Mouse (Mus musculus): ENCODE results near the gene Ubap2l. TPM values are rescaled to one million over a fixed set of nuclear protein-coding genes. Genes with fewer than 3 reads are reported as not detected.
A peak's percentile ranks its signal among the peaks of the same experiment; 100 is the strongest.

Gene Ubap2l
- polyA plus RNA-seq, 1 experiment from 2014 or later = 120 TPM

GRCm38 (mm10) chr3:89997791-89998495 is 54.5 kb downstream of the Ubap2l start:
- Histone ChIP-seq H3K4me1 (ENCODE audit: control insufficient read depth, insufficient read depth, low read length) (peaks cover 14% of the 10 kb centered on the region), H3K27me3 (ENCODE audit: control insufficient read depth, insufficient read depth, low read depth, low read length) (no peaks in the 10 kb centered on the region), H3K36me3 (ENCODE audit: control insufficient read depth, insufficient read depth, low read length) (peaks cover 18% of the 10 kb centered on the region), H3K9me3 (replicated peaks; ENCODE audit: control insufficient read depth, low read length, poor library complexity, severe bottlenecking) (no peaks in the 10 kb centered on the region), H3K4me2 (ENCODE audit: low read length) (peak overlapping the region; percentile 77), H3K9ac (ENCODE audit: low read depth, low read length) (peak overlapping the region; percentile 80), H3K27ac (ENCODE audit: low read length) (peak overlapping the region; percentile 92), H3K4me3 (ENCODE audit: low read depth, low read length) (peak overlapping the region; percentile 76)
- WGBS = 11% methylated on average over 21 of the region's 23 CpGs
- peak; percentile 72 for ATAC-seq

DNA sequence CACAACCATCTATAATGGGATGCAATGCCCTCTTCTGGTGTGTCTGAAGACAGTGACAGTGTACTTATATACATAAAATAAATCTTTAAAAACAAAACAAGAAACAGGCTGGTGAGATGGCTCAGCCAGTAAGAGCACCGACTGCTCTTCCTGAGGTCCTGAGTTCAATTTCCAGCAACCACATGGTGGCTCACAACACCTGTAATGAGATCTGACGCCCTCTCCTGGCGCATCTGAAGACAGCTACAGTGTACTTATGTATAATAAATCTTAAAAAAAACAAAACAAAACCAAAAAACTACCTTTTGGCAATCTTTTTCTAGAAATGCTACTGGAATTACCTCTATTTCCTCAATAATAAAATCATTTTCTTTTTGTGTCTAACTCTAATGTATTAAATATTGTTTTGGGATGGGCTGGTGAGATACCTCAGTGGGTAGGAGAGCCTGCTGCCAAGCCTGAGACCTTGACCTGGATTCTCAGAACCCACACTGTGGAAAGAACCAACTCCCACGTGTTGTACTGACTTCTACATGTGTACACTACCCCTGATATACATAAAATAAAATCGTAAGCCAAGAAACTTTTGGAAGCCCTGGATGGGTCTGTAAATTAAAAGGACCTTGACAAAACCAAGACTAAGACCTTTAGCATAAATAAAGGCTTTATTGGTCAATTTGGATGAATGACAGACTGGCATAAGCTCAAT is 57.5 kb downstream of the Ubap2l start:
- H3K4me1 ChIP-seq (ENCODE audit: control insufficient read depth, insufficient read depth, low read length) = peaks cover 14% of the 10 kb centered on the region
- H3K9me3 ChIP-seq (replicated peaks; ENCODE audit: control insufficient read depth, low read length, poor library complexity, severe bottlenecking) = no peaks in the 10 kb centered on the region
- peaks cover 8% of the 10 kb centered on the region for H3K36me3 ChIP-seq (ENCODE audit: control insufficient read depth, insufficient read depth, low read length)
- no peak overlapping the region for H3K9ac ChIP-seq (ENCODE audit: low read depth, low read length)
- H3K4me2 ChIP-seq (ENCODE audit: low read length) = no peak overlapping the region
- no peak overlapping the region for H3K27ac ChIP-seq (ENCODE audit: low read length)
- ATAC-seq = no peak
- 89% methylated on average over 5 of the region's 5 CpGs for WGBS
- H3K27me3 ChIP-seq (ENCODE audit: control insufficient read depth, insufficient read depth, low read depth, low read length) = no peaks in the 10 kb centered on the region
- H3K4me3 ChIP-seq (ENCODE audit: low read depth, low read length) = no peak overlapping the region

DNA sequence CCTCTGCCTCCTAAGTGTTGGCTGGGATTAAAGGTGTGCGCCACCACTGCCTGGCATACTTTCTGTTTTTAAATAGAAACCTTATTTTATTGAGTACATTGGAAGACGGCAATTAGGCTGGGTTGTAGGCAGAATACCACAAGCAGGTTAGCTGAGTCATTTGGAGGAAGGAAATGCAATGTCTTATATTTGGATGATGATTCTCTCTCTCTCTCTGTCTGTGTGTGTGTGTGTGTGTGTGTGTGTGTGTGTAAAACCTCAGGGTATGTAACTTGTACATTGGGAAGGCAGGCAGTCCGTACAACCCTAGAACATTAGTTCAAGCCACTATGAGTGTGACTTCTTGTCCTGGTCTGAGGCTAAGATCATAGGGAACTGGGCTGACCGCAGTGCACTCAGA is 64.6 kb downstream of the Ubap2l start:
- no peak overlapping the region for H3K9ac ChIP-seq (ENCODE audit: low read depth, low read length)
- no peaks in the 10 kb centered on the region for H3K27me3 ChIP-seq (ENCODE audit: control insufficient read depth, insufficient read depth, low read depth, low read length)
- H3K4me1 ChIP-seq (ENCODE audit: control insufficient read depth, insufficient read depth, low read length) = no peaks in the 10 kb centered on the region
- ATAC-seq = no peak
- 98% methylated on average over 4 of the region's 4 CpGs for WGBS
- no peak overlapping the region for H3K4me2 ChIP-seq (ENCODE audit: low read length)
- H3K9me3 ChIP-seq (replicated peaks; ENCODE audit: control insufficient read depth, low read length, poor library complexity, severe bottlenecking) = no peaks in the 10 kb centered on the region
- no peaks in the 10 kb centered on the region for H3K36me3 ChIP-seq (ENCODE audit: control insufficient read depth, insufficient read depth, low read length)
- no peak overlapping the region for H3K4me3 ChIP-seq (ENCODE audit: low read depth, low read length)
- no peak overlapping the region for H3K27ac ChIP-seq (ENCODE audit: low read length)

GRCm38 (mm10) chr3:89987211-89987610 is 65.2 kb downstream of the Ubap2l start:
- no peaks in the 10 kb centered on the region for H3K27me3 ChIP-seq (ENCODE audit: control insufficient read depth, insufficient read depth, low read depth, low read length)
- no peak overlapping the region for H3K9ac ChIP-seq (ENCODE audit: low read depth, low read length)
- H3K36me3 ChIP-seq (ENCODE audit: control insufficient read depth, insufficient read depth, low read length) = no peaks in the 10 kb centered on the region
- H3K4me1 ChIP-seq (ENCODE audit: control insufficient read depth, insufficient read depth, low read length) = no peaks in the 10 kb centered on the region
- no peak overlapping the region for H3K27ac ChIP-seq (ENCODE audit: low read length)
- H3K9me3 ChIP-seq (replicated peaks; ENCODE audit: control insufficient read depth, low read length, poor library complexity, severe bottlenecking) = no peaks in the 10 kb centered on the region
- H3K4me3 ChIP-seq (ENCODE audit: low read depth, low read length) = no peak overlapping the region
- 51% methylated on average over 3 of the region's 3 CpGs for WGBS
- no peak for ATAC-seq
- no peak overlapping the region for H3K4me2 ChIP-seq (ENCODE audit: low read length)

- H3K4me3 ChIP-seq (ENCODE audit: low read depth, low read length) = no peak overlapping the region
- no peak overlapping the region for H3K9ac ChIP-seq (ENCODE audit: low read depth, low read length)
- no peaks in the 10 kb centered on the region for H3K9me3 ChIP-seq (replicated peaks; ENCODE audit: control insufficient read depth, low read length, poor library complexity, severe bottlenecking)
- no peaks in the 10 kb centered on the region for H3K27me3 ChIP-seq (ENCODE audit: control insufficient read depth, insufficient read depth, low read depth, low read length)
- 77% methylated on average over 5 of the region's 5 CpGs for WGBS
- H3K4me2 ChIP-seq (ENCODE audit: low read length) = no peak overlapping the region
- no peaks in the 10 kb centered on the region for H3K36me3 ChIP-seq (ENCODE audit: control insufficient read depth, insufficient read depth, low read length)
- ATAC-seq = no peak
- H3K4me1 ChIP-seq (ENCODE audit: control insufficient read depth, insufficient read depth, low read length) = no peaks in the 10 kb centered on the region
- no peak overlapping the region for H3K27ac ChIP-seq (ENCODE audit: low read length)
These were observed 70.0 kb downstream of the Ubap2l start for GRCm38 (mm10) chr3:89982426-89982825.

DNA sequence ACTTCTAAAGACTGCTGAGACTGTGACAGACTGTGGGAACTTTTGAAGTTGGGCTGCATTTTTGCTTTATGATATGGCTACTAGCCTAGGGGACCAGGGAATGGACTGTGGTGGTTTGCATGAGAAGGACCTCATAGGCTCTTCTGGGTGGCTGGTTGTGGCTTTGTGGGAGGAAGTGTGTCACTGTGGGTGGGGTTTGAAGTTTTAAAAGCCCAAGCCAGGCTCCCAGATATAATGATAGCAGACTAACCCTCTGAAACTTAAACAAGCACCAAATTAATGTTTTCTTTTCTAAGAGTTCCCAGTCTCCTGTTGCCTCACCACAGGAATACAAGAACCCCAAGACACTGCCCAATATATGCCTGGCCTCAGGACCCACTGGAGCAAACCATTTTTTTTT is 75.6 kb downstream of the Ubap2l start:
- Histone ChIP-seq H3K4me1 (ENCODE audit: control insufficient read depth, insufficient read depth, low read length) (no peaks in the 10 kb centered on the region), H3K9me3 (replicated peaks; ENCODE audit: control insufficient read depth, low read length, poor library complexity, severe bottlenecking) (no peaks in the 10 kb centered on the region), H3K27ac (ENCODE audit: low read length) (no peak overlapping the region), H3K4me3 (ENCODE audit: low read depth, low read length) (no peak overlapping the region), H3K27me3 (ENCODE audit: control insufficient read depth, insufficient read depth, low read depth, low read length) (no peaks in the 10 kb centered on the region), H3K4me2 (ENCODE audit: low read length) (no peak overlapping the region), H3K9ac (ENCODE audit: low read depth, low read length) (no peak overlapping the region), H3K36me3 (ENCODE audit: control insufficient read depth, insufficient read depth, low read length) (no peaks in the 10 kb centered on the region)
- ATAC-seq = no peak

GRCm38 (mm10) chr3:89968509-89968908 is 83.9 kb downstream of the Ubap2l start:
- no peak overlapping the region for H3K9ac ChIP-seq (ENCODE audit: low read depth, low read length)
- no peak overlapping the region for H3K4me2 ChIP-seq (ENCODE audit: low read length)
- no peak for ATAC-seq
- no peak overlapping the region for H3K27ac ChIP-seq (ENCODE audit: low read length)
- 79% methylated on average over 7 of the region's 7 CpGs for WGBS
- no peak overlapping the region for H3K4me3 ChIP-seq (ENCODE audit: low read depth, low read length)
- H3K9me3 ChIP-seq (replicated peaks; ENCODE audit: control insufficient read depth, low read length, poor library complexity, severe bottlenecking) = no peaks in the 10 kb centered on the region
- no peaks in the 10 kb centered on the region for H3K36me3 ChIP-seq (ENCODE audit: control insufficient read depth, insufficient read depth, low read length)
- H3K27me3 ChIP-seq (ENCODE audit: control insufficient read depth, insufficient read depth, low read depth, low read length) = no peaks in the 10 kb centered on the region
- peaks cover 10% of the 10 kb centered on the region for H3K4me1 ChIP-seq (ENCODE audit: control insufficient read depth, insufficient read depth, low read length)

DNA sequence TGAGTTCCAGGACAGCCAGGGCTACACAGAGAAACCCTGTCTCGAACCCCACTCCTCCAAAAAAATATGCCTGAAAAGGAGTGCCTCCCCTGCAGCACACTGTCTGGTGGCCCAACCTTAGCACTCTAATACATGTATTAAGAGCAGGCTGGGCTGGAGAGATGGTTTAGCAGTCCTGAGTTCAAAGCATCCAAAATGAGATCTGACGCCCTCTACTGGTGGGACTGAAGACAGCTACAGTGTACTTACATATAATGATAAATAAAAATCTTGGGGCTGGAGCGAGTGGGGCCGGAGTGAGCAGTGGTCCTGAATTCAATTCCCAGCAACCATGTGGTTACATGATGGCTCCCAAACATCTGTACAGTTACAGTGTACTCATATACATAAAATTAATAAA is 85.5 kb downstream of the Ubap2l start:
- Histone ChIP-seq H3K27ac (ENCODE audit: low read length) (no peak overlapping the region), H3K4me1 (ENCODE audit: control insufficient read depth, insufficient read depth, low read length) (peaks cover 16% of the 10 kb centered on the region), H3K9ac (ENCODE audit: low read depth, low read length) (no peak overlapping the region), H3K27me3 (ENCODE audit: control insufficient read depth, insufficient read depth, low read depth, low read length) (no peaks in the 10 kb centered on the region), H3K4me2 (ENCODE audit: low read length) (no peak overlapping the region), H3K36me3 (ENCODE audit: control insufficient read depth, insufficient read depth, low read length) (no peaks in the 10 kb centered on the region), H3K9me3 (replicated peaks; ENCODE audit: control insufficient read depth, low read length, poor library complexity, severe bottlenecking) (no peaks in the 10 kb centered on the region), H3K4me3 (ENCODE audit: low read depth, low read length) (no peak overlapping the region)
- no peak for ATAC-seq
- 82% methylated on average over 4 of the region's 4 CpGs for WGBS

GRCm38 (mm10) chr3:89965972-89966371 is 86.5 kb downstream of the Ubap2l start:
- no peaks in the 10 kb centered on the region for H3K9me3 ChIP-seq (replicated peaks; ENCODE audit: control insufficient read depth, low read length, poor library complexity, severe bottlenecking)
- ATAC-seq = no peak
- 93% methylated on average over 5 of the region's 5 CpGs for WGBS

More at GRCm38 (mm10) chr3:89965972-89966371, 86.5 kb downstream of the Ubap2l start:
- no peaks in the 10 kb centered on the region for H3K36me3 ChIP-seq (ENCODE audit: control insufficient read depth, insufficient read depth, low read length)
- no peaks in the 10 kb centered on the region for H3K27me3 ChIP-seq (ENCODE audit: control insufficient read depth, insufficient read depth, low read depth, low read length)
- no peak overlapping the region for H3K4me2 ChIP-seq (ENCODE audit: low read length)
- no peak overlapping the region for H3K27ac ChIP-seq (ENCODE audit: low read length)
- no peak overlapping the region for H3K9ac ChIP-seq (ENCODE audit: low read depth, low read length)
- H3K4me1 ChIP-seq (ENCODE audit: control insufficient read depth, insufficient read depth, low read length) = peaks cover 25% of the 10 kb centered on the region
- no peak overlapping the region for H3K4me3 ChIP-seq (ENCODE audit: low read depth, low read length)
